Mouse (Mus musculus): ENCODE data around the gene Tnik.

Gene Tnik

DNA sequence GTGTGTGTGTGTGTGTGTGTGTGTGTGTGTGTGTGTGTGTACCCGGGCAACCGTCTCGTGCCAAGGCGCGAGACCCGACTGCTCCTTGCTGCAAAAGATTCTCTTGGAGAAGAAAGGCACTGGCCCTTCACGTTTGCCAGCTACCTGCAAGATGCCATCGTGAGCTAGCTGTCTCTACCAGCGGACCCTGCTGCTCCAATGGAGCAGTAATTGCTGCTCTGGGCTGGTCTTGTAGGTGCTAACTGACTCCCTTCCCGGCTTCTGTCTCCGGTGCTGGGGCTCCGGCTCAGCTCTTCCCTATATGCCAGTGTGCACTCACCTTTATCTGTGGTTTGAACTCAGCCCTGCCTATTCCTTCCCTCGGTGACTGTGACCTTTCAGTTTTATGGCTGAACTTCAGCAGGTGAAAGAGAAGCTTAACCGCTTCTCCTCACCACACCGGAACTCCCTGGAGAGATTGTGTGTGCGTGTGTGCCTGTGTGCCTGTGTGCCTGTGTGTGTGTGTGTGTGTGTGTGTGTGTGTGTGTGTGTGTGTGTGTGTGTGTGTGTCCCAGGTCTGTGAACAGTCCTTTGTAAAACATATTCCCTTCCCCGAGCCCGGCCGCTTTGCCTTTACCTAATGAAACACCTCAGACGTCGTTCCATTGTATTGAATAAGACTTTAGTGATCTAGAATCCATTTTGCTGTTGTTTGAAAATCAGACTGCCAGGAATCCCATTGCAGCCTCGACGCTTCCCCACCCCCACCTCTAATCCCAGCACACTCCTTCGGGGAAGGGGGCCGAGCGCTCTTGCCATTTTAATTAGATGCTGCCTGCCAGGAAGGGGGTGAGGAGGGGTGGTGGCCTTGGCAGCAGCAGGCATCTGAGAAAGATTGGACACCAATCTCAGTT lies 1.2 kb downstream of the Tnik start:
- peak; percentile 12 for DNase-seq (ENCODE audit: low spot score)

DNA sequence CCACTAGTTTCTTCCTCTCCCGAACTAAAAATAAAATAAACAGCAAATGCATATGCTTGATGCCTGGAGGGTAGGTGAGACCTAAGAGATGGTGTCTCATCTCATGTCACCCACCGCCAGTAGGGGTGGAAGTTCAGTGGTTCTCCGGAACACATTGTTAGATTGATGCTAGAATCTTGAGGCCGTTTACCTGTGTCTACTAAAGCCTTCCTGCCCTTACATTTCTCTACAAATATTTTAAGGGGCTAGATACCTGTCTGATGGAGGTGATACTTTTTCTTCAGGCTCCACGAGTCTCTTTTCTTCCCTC lies 1.8 kb downstream of the Tnik start:
- DNase-seq (ENCODE audit: low spot score) = no peak

DNA sequence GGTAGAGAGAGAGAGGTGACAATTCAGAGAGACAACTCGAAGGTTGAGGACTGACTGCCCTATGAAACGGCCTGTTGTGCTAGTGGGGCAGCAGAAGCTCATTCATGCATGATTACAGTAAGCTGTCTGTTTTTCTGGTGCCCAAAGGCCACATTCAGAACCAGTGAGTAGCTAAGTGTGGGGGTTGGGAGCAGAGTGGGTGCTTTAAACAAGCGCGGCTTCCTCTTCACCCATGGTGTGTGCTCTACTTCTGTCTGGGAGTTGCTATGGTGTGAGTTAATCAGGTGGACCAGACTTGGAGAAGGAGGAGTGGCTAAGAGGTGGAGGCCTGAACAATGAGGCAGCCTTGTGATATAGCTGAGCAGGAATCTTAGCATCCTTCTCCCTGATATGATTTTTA lies 2.2 kb downstream of the Tnik start:
- no peak for DNase-seq (ENCODE audit: low spot score)

DNA sequence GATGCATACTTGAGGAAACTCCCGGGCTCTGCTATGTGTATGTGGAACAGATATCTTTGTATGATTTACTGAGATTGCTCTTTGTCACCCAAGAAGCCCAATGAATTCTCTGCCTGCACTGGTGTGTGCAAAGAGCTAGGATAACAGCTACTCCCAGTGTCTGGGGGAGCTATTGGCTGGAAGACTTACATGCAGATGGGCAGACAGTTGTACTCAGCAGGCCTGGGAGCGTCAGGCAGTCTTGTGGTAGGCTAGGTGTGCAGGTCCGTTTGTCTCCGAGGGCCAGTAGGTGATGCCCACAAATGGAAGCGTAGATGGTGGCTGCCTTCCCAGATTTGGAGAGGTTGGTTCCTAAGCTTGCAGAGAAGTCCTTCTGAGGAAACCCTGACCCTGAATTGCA lies 2.6 kb downstream of the Tnik start:
- DNase-seq (ENCODE audit: low spot score) = no peak

DNA sequence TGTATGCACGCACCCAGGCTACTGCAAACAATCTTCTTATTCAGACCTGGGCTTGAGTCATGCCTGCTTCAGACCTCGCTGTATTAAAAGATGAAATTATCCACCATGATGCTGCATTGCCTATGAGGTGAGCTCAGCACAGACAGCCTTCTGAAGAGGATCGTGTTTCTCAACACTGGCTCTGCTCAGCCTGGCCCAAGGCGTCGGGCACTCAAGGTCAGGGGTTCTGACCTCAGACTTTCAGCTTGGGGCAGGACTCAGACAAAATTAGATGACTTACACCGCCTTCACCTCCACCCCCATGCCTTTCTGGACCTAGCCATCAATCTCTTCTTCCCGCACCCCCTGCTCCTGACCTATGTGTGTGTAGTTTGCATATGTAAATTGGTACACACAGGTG lies 4.2 kb downstream of the Tnik start:
- no peak for DNase-seq (ENCODE audit: low spot score)

DNA sequence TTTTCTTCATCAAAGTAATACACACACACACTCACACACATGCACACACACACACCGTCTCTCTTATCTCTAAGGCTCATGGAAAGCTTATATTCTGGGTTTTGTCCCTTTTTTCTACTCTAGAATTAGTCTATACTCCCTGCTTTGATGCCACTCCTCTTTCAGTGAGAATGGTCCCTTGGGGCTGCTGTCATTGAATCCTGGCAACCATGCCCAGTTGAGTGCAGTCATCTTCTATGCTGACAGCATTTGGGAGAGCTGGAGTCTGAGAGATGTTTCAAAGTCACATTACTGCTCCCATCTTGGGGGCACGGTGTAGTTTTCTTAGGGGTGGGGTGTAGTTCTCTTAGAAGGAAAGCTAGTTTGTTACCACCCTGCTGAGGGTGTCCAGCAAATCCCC lies 6.7 kb downstream of the Tnik start:
- no peak for DNase-seq (ENCODE audit: low spot score)

DNA sequence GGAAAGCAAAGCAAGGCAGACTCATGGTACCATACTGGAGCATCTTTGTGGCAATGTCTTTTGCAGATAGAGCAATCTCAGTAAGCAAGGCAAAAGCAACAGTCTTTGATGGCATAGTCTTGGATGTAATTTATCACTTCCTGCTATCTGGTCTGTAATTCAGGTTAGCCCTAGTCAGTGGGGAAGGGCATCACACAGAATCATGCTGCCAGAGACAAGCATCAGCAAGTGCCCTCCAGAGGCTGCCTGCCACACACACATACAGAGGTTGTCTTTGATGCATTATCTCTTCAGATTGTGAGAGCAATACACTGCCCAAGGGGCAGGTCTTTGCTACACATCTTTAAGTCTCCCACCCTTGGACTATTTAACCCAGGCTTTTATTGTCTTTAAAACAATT lies 8.9 kb downstream of the Tnik start:
- DNase-seq (ENCODE audit: low spot score) = no peak

DNA sequence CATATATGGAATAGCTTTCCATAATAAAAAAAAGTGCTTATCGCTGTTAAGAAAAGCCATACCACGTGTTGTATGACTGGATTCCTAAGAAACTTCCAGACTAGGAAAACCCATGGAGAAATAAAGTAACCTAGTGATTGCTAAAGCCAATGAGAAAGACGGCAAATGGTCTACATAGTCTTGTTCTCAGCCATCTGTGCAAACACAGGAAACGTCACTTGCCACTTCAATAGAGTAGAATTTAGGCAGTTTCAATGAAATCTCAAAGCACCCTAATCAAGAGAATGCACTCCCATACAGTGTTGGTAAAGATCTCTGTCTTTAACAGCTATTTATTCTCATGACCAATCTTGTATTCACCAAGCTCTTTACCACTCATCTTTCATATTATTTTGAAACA lies 11.7 kb downstream of the Tnik start:
- no peak for DNase-seq (ENCODE audit: low spot score)

DNA sequence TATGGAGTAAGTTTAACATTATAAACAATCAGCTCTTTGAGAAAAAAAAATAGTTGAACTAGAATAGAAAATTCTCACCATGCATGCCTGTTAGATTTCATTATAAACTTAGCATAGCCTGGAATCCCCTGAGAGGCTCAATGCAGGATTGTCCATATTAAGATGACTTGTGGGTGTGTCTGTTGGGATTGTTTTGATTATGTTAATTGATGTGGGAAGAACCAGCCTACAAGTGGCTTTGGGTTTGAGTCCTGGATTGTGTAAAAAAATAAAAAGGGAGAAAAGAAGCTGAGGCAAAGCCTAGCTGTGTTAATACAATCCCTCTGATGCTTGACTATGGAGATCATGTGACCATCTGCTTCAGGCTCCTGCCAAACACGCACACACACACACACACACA lies 26.7 kb downstream of the Tnik start:
- no peak for DNase-seq (ENCODE audit: low spot score)

DNA sequence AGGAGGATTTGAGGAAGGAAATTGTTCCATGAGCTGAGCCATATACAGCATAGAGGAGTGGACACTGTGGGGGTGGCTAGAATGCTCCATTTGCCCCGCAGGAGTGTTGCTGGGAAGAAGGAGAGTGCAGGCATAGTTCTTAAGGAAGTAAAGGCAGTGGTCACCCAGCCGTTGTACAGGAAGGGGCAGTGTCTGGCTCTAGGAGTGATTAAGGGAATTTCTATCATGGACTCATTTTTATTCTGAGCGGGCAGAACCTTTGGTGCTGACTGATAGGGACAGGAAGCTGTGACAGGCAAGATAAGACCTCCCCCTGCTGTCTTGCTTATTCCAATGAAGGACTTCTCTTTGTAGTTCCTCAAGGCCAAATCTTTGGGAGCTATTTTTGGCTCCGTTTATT lies 38.4 kb downstream of the Tnik start:
- DNase-seq (ENCODE audit: low spot score) = no peak

DNA sequence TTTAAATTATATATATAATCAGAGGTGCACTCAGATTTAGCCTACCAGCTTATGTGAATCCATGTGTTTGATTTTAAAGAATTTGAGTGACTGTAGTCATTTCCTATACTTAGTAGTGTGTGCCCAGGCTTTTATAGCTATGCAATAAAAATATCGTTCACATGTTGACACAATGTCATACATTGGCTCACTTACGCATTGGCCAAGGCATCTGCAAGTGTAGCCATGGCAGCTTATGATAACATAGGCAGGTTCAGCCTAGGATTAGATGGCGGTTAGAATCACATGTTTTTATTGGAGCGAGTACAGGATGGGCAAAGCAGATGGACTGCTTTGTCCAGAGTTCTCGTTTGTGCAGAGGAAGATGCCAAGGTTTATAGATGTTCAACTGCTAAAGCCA lies 40.9 kb downstream of the Tnik start:
- DNase-seq (ENCODE audit: low spot score) = no peak

DNA sequence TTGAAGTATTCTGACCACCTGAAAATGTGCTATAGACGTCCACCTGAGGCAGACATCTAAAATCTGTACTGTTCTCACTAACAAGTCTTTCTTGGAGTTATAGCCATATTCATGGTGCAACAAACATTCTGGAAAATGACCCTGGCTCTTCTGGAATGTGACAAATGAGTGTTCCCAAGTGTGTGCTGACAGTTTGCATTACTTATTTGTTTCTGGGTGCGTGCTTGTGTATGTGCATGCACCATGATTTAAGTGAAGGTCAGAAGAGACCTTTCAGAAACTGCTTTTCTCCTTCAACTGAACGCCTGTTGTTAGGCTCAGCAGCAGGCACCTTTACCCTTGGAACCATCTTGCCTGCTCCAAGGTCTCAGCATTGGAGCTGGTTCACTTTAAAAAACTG lies 43.8 kb downstream of the Tnik start:
- no peak for DNase-seq (ENCODE audit: low spot score)

DNA sequence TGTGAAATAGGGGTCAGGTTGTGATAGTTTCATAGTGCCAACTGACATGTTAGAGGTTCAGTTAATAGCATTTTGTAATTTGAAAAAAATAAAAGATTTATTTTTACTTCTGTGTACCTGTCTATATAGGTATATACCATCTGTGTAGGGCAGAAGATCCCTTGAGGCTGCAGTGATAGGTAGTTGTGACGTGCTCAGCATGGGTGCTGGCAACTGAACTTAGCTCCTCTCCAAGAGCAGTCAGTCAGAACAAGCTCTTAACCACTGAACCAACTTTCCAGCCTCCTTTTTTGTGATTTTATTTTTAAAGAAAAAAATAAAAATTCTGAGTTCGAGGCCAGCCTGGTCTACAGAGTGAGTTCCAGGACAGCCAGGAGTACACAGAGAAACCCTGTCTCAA lies 51.4 kb downstream of the Tnik start:
- no peak for DNase-seq (ENCODE audit: low spot score)

DNA sequence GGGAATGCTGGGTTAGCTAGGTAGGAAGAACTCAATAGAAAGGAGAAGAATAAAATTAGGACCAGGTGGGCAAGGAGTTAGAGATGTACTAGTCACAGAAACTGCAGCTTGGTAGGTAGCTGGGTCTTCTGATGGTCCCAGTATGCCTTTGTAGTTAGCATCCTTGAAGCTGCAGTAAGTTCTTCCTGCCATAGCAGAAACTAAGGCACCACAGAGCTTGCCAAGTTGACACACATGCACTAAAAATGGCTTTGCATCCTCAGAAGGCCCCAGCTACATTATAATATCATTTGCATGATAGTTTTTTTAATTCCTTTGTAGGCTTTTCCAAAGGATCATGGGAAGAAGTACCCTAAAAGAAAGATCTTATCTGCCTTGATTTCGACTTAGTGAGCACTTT lies 54.3 kb downstream of the Tnik start:
- no peak for DNase-seq (ENCODE audit: low spot score)

DNA sequence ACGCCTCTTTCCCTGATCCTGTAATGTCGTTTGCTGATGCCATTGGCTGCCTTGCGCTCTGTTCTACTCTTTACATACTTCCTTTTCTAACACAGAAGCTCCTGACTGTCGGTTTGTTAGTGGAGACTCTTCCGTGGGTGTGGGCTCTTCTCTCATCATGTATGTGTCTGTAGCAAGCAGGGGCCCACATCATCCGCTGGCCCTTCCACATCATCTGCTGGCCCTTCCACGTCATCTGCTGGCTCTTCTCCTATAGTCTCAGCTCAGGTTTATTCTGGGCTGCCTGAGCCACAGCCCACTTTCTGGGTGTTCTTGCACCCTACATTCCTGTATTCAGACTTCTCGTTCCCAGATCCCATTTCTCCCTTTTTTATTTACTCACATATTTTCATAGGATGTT lies 58.6 kb downstream of the Tnik start:
- DNase-seq (ENCODE audit: low spot score) = no peak

DNA sequence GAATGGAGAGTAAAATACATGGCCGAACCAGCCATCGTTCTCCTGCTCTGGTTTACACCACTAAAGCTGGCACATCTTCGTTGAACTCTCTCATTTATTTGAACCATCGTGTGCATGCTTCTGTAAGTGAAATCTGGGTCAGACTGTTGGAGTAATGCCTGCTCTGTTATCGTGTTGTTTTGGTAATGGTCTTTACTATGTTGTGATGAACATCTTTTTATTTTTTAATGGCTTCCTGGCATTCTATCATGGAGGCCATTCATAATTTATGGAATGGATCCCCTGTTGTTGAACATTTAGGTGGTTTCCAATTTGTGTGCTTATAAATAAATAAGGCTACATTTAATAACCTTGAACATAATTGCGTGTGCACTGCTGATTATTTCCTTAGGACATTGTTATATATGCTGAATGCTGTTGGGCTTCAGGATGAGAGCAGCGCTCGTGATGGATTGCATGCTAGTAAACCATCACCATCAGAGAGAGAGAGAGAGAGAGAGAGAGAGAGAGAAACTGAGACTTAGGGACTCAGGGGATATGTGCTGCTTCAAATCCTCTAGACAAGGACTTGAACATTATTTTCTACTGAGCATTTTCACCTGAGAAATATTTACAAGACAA lies 62.7 kb downstream of the Tnik start:
- no peak for DNase-seq (ENCODE audit: low spot score)

DNA sequence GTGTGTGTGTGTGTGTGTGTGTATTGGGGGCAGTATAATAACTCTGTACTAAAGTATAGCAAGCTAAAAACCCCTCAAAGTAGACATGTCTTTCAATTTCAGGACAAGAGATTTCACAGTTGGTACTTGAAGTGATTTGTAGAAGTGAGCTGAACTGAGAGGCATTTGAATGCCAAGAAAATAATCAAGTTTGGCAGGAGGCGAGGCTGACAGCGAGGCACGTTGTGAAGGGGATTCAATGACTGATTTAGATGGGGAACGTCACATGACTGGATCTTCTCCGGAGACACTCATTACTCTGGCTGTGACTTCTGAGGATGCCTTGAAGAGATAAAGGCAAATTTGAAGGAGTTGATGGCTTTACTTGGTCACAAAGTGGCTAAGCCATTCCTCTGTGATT lies 69.3 kb downstream of the Tnik start:
- DNase-seq (ENCODE audit: low spot score) = no peak

DNA sequence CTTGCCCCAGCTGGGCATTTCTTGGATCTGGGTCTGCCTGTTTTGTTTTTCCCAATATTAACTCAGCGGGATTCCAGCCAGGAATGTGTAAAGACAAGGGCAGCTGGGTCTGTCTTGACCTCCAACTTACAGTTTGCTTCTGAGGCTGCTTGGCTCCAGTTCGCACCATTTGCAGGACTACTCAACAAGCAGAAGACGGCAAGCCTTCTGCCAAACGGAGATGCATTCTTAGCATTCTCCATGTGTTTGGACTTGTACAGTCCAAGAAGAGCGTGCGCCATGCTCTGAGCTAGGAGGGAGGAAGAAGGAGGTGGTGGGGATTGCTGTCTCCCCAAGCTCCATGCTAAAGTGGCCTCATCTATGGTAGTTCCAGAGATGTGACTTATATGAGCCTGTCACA lies 70.9 kb downstream of the Tnik start:
- DNase-seq (ENCODE audit: low spot score) = peak; percentile 9

DNA sequence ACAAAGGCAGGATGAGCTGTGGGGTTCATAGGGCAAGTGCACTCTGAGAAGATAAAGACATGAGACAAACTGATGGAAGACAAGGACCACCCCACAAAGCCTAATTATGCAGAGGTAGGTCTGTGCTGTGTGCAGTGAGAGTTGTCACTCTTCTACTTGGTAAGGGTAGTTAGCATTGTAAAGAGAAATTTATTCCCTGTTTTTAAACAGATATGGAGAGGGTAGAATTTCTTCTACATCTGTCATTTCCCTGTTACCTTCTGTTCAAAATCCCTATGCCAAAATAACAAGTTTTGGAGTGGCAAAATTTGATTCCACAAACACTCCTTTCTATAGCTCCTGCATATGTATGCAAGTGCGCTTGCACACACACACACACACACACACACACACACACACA lies 71.5 kb downstream of the Tnik start:
- DNase-seq (ENCODE audit: low spot score) = no peak

DNA sequence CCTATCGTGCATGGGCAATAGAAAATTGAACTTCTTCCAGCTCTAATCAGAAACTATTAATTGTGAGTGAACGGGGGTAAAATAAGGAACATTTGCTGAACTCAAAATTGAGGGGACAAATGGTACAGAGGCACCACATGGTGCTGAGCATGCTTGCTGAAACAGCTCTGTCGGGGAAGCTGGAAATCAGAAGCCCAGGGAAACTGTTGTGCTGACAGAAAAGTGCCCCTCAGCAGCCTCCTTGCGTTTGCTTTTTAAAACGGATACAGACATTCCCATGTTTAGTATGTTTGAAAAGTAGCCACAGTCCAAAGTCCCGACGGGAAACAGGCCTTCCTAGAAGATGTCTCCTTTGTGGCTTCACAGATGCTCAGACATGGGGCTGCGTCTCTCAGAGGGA lies 77.1 kb downstream of the Tnik start:
- no peak for DNase-seq (ENCODE audit: low spot score)

DNA sequence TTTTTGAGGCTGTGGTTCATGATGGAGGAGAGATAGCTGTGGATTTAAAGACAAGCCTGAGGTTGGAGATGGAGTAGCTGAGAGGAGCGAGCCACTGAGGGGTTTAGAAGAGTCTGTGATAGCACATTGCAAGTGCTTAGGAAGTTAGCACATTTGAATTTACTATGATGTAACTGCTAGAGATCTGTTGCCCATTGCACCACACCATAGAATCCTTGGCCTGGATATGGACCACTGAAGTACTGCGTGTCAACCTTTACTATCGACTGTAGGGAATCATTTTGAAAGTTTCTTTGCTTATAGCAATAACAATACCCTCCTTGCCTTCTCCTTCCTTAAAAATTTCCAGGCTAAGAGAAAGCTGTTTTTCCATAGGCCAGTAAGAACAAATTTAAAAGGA lies 80.2 kb downstream of the Tnik start:
- no peak for DNase-seq (ENCODE audit: low spot score)

DNA sequence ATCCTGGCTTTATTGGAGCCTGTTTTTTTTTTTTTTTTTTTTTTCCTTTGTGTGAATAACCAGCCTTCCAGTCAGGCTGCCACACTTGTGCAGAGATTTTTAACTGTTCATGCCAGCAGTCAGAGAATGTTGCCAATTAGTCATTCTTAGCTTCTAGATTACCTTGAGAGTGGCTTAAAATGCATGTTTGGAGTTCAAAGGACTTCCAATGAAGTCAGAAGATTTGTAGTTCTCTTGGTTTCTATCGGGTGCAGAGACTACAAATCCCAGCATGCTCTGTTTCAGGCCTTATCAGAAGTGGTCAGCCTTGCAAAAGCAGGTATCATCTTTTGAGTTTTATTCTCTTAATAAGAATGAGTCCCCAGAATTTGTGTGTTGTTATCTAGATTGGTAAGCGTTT lies 80.6 kb downstream of the Tnik start:
- DNase-seq (ENCODE audit: low spot score) = no peak

DNA sequence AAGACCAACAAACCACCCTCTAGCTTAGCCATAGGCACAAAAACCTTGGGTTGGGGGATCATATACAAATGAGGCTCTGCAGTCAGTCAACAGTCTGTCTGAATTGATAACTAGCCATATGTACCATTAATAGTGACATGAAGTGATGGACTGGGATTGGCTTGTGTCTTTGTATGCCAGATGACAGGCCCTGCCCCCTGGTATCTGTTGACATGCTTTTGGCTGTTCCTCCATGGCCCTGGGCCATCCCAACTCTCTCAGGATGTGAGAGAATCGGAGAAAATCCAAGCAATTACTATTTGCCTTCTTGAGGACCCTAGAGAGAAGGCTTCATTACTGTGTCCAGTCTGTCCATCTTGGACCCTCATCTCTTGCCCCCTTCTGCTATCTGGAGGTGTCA lies 82.4 kb downstream of the Tnik start:
- DNase-seq (ENCODE audit: low spot score) = no peak

DNA sequence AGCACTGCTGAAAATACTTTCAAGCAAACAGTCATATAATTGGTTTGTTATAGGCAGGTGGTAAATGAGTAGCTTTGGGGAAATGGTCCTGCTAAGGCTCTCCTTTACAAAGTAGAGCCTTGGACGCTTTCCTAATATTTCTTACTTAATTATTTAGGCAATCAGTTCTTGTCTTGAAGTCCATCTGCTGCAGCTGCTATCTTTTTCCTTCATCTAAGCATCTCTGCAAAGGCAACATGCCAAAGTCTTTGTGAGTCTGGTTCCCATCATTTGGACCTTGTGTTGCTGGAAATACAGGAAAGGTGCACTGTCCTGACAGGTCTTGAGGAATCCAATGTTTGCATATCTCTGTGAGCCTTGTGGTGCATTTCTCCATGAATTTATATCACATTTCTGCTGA lies 82.9 kb downstream of the Tnik start:
- no peak for DNase-seq (ENCODE audit: low spot score)

All from urinary bladder, postnatal 14 days (tissue).